Mouse (Mus musculus) E14TG2a.4 (cell line): Measurements from ENCODE around the gene Dag1.

ENCODE experiments used
- CTCF ChIP-seq: conservative IDR thresholded peaks from 2 replicates; pipeline ENCODE4 v1.5.1; 2014; ENCODE audit warnings: low read length
- NANOG ChIP-seq: IDR thresholded peaks from 2 replicates; pipeline ENCODE4 v1.6.1; 2014; ENCODE audit warnings: borderline replicate concordance, low read length, mixed read lengths
- POU5F1 ChIP-seq: IDR thresholded peaks from 2 replicates; pipeline ENCODE4 v1.6.1; 2014; ENCODE audit warnings: low read length, borderline replicate concordance

DNA sequence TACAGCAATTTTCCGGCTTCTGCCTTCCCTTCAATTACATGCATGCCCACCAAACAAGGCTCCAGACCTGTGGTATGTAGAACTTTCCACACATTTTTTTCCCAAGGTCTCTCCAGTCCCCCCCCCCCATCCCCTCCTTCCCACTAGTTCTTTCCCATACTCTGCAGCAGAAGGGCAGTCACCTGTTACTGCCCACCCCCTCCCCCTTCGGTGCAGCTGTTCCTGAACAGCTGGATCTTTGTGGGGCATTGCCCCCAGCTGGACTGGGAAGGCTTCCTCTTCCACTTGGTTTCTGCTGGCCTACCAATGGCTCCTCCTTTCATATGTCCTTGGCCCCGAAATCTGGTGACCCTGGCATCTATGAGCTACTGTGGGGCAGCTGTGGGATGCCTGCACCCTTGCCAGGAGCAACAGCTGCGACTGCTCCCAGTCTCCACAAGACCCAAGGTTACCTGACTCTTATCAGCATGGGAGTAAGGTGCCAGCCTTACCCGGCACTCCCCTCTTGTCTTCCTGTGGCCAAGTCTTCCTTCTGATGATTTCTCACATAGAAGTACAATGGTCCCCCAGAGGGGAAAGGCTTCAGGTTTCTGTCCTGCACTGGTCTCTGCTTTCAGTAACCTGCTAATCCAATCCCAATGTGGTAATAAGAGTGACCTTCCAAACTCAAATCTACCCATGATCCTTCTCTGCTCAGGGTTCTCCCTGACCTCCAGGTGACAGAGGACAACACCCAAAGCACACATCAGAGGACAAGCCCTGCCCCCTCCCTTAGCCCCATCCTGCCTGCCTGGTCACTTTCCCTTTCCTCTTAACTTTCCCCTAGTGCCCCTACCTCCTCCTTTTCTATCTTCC lies 10.9 kb upstream of the Dag1 start:
- no peak for TF ChIP-seq CTCF
- TF ChIP-seq POU5F1, result no peak
- TF ChIP-seq NANOG, result no peak
